Mouse (Mus musculus): ENCODE results near the gene Olfr221.
A peak's percentile ranks its signal among the peaks of the same experiment; 100 is the strongest.

Olfr221 gene

GRCm38 (mm10) chr14:52005616-52006015 lies 36.6 kb downstream of the Olfr221 start:
- DNase-seq (ENCODE audit: low spot score in 2 of 2): no peak

GRCm38 (mm10) chr14:52005141-52005540 lies 37.1 kb downstream of the Olfr221 start:
- no peak for DNase-seq (ENCODE audit: low spot score in 2 of 2)

DNA sequence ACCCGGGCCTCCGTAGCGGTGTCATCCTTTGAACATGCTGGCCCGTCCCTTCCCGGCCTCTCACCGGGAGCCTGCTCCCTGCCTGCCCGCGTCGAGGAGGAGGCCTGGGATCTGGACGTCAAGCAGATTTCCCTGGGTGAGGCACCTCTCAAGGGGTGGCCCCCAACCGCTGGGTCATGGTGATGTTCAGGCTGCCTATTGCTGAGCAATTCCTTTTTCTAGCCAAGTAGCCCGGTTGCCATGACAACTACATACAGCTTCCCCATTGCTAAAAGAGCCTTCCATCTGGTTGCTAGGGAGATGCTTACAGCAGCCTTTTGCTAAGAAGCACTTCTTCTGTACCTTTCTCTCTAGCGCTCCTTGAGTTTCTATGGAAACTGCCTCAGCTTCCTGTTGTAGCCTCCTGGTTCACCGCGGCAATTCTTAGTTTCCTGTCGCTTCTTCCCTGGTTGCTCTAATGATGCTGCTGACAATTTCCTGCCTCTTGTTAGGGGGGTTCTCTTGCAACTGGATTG lies 38.2 kb downstream of the Olfr221 start:
- no peak for DNase-seq (ENCODE audit: low spot score in 2 of 2)

DNA sequence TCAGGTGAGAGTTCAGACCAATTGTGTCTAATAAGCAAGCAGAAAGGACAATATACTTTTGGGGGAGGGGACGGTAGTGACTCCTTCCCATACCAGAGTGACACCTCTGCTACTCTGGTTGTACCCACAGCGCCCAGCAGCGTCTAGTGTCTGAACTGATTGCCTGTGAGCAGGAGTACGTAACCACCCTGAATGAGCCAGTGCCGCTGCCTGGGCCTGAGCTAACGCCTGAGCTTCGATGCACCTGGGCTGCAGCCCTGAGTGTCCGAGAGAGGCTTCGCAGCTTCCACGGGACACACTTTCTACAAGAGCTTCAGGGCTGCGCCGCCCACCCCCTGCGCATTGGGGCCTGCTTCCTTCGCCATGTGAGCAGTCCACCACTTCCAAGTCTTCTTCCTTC lies 44.8 kb downstream of the Olfr221 start:
- DNase-seq (ENCODE audit: low spot score in 2 of 2): no peak

- DNase-seq (ENCODE audit: low spot score in 2 of 2): no peak
These were observed 45.4 kb downstream of the Olfr221 start for GRCm38 (mm10) chr14:51996866-51997265.

DNA sequence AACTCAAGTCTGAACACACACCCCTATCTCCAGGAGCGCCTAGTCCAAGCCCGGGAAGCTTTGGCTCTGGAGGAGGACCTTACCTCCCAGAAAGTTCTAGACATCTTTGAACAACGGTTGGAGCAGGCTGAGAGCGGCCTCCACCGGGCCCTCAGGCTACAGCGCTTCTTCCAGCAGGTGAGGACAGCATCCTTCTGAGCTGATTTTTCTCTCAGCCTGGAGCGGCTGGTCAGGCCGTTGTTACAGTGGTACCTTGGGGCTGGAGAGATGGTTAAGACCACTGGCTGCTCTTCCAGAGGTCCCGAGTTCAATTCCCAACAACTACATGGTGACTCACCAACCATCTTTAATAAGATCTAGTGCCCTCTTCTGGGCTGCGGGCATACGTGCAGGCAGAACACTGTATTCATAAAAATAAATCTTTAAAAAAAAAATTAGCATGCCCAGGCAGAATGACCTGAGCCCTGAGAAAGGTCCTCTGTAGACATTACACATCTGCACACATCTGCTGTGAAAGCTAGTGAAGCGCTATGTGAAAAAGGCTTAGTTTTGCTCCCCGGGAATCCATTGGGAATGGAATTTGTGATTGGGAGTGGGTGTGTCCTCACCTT lies 45.9 kb downstream of the Olfr221 start:
- DNase-seq (ENCODE audit: low spot score in 2 of 2): no peak

DNA sequence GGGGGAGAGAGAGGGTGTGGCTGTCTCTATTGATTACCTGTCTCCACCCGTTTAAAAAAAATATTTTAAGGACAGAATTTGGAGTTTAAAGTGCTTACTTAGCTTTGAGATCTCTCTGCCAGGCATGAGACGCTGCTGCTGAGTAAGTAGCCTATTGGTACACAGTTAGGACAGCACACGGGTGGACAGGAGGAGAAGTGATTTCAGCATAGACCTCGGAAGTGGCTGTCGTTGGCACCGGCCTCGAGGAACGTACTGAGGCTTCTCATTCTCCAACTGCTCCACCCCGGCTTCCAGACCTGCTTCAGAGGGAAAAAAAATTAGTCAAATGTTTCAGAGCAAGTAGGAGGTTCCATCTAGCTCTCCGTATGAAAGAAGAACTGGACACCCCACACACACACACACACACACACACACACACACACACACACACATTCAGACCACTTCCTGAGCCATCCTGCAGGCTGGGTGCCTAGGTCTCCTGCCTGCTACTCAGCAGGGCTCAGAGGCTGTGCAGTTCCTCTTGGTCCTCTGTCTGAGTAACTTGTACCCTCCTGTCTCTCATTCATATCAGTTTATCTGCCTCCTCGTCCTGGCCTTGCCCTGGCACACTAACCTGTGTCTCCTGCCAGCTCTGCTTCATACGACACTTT lies 46.9 kb downstream of the Olfr221 start:
- DNase-seq (ENCODE audit: low spot score in 2 of 2): no peak

GRCm38 (mm10) chr14:51994453-51994852 lies 47.8 kb downstream of the Olfr221 start:
- no peak for DNase-seq (ENCODE audit: low spot score in 2 of 2)

DNA sequence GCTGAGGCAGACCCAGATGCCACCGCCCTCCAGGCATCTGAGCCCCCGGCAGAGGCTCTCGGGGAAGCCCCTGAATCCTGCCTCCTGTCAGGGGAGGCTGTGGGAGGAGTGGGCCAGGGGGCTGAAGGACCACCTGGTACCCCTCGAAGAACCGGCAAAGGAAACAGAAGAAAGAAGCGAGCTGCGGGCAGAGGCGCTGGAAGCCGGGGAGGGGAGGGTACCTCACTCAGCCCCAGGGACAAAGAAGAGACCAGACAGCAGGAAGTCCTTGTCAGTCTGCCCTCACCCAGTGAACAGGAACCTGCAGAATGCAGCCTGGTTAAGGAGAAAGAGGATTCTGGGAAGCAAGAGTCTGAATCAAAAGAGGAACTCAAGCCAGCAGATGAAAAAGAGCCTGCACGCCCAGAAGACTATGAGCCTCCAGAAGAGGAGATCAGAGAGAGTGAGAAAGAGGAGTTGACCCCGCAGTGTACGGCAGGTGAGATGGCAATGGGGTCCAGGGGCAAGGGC lies 52.7 kb downstream of the Olfr221 start:
- no peak for DNase-seq (ENCODE audit: low spot score in 2 of 2)

- DNase-seq (ENCODE audit: low spot score in 2 of 2): no peak
These were observed 53.5 kb downstream of the Olfr221 start for GRCm38 (mm10) chr14:51988731-51989130.

DNA sequence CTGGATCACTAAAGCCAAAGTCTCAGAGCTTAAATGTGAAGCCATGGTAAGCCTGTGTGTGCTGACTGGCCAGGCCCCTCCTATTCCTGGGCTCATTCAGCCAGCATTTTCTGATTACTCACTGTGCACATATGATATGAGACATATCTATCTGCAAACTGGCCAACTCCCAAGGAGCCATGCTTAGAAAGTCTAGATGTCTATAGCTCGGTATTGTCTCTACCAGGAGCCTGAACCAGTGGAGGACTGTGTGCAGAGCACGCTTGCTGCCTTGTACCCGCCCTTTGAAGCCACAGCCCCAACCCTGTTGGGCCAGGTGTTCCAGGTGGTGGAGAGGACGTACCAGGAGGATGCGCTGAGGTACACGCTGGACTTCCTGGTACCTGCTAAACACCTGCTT lies 55.1 kb downstream of the Olfr221 start:
- no peak for DNase-seq (ENCODE audit: low spot score in 2 of 2)

- DNase-seq (ENCODE audit: low spot score in 2 of 2): no peak
These were observed 56.1 kb downstream of the Olfr221 start for GRCm38 (mm10) chr14:51986153-51986505.

DNA sequence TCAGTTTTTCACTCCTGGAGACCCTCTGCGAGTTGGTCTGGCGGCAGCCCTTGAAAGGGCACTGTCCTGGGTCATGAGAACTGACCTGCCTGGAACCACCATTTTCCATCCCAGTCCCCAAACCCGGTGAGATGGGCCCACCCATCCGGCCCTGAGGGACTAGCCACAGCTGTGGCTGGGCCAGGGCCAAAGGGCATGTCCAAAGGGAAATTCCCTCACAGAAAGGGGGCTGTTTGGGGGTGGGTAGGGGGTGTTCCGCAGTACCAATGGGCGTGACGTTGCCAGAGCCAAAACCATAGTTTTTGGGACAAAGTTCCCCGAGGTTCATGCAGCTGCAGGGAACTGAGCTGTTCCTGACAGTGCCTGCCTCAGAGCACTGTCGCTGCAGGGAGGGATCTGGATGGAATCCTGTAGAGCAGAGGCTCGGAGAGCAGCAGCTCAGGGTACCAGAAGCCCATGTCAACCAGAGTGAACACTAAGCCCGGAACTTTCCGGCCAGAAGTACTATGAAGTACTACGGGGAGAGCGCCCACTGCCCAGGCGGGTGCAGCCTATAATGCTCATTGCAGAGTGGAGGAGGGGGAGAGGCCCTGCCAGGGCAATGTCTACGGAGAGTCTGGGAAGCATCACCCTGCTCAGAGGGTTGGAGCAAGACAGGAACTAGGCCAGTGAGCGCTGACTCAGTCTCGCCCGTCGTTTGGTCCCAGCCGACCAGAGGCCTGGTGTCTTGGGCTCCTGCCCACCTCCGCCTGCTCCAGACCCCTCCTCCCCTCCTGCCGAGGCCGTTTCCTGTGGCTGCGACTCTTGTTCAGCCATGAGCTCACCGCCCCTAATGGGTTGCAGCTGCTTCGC lies 56.7 kb downstream of the Olfr221 start:
- DNase-seq (ENCODE audit: low spot score in 2 of 2): no peak

GRCm38 (mm10) chr14:51984247-51985231 lies 57.7 kb downstream of the Olfr221 start, which contains the start of gene Arhgef40:
TSS of gene Arhgef40 (plus strand) at chr14:51984719.
- peak; percentile 53 to 56 for DNase-seq (ENCODE audit: low spot score in 2 of 2)
